Mouse (Mus musculus) MEL (cell line): ENCODE results near the gene Rps6ka4. TPM values are rescaled to one million over a fixed set of nuclear protein-coding genes. Genes with fewer than 3 reads are reported as not detected.

Source experiments
- DNase-seq: peaks from one replicate; pipeline ENCODE4 v3.0.0; 2011; ENCODE audit warnings: low read depth, low spot score
- H3K27ac ChIP-seq: 2 replicates; pipeline ENCODE4 v1.5.1; 2012; ENCODE audit warnings: low read depth, mild to moderate bottlenecking, control low read depth, low read length, moderate library complexity; ENCODE audit not compliant: control insufficient read depth
- H3K27me3 ChIP-seq, 2 experiments: fragments of 150-350 bp in 1 of 2; sonication (generic) in 1 of 2; 2 replicates each; pipeline ENCODE4 v1.6.1; 2012; ENCODE audit warnings: low read length in 2 of 2, mild to moderate bottlenecking in 2 of 2, improper control_type of control experiment in 1 of 2, moderate library complexity in 1 of 2; ENCODE audit not compliant: insufficient read depth in 2 of 2, control insufficient read depth in 1 of 2
- H3K36me3 ChIP-seq, 2 experiments: 2 replicates each; pipeline ENCODE4 v1.6.1; 2012 to 2014; ENCODE audit warnings: low read length in 2 of 2, improper control_type of control experiment in 1 of 2, inconsistent platforms in 1 of 2, mild to moderate bottlenecking in 1 of 2; ENCODE audit not compliant: insufficient read depth in 2 of 2, control insufficient read depth in 1 of 2
- H3K4me1 ChIP-seq, 2 experiments: fragments of 150-350 bp in 1 of 2; sonication (generic) in 1 of 2; 2 replicates each; pipeline ENCODE4 v1.6.1; 2012; ENCODE audit warnings: low read length in 2 of 2, improper control_type of control experiment in 1 of 2, mild to moderate bottlenecking in 1 of 2; ENCODE audit not compliant: insufficient read depth in 2 of 2, control insufficient read depth in 1 of 2
- H3K4me3 ChIP-seq, 2 experiments: fragments of 150-350 bp in 1 of 2; sonication (generic) in 1 of 2; 2 replicates each; pipeline ENCODE4 v1.5.1; 2012; ENCODE audit warnings: low read depth in 2 of 2, low read length in 2 of 2, mild to moderate bottlenecking in 2 of 2, moderate library complexity in 2 of 2, control low read depth in 1 of 2, improper control_type of control experiment in 1 of 2; ENCODE audit not compliant: control insufficient read depth in 1 of 2, insufficient read depth in 1 of 2
- H3K79me2 ChIP-seq: 2 replicates; pipeline ENCODE4 v1.6.1; 2012; ENCODE audit warnings: mild to moderate bottlenecking, low read length, moderate library complexity; ENCODE audit not compliant: control insufficient read depth, poor library complexity, insufficient read depth
- H3K9ac ChIP-seq: 2 replicates; pipeline ENCODE4 v1.6.1; 2012; ENCODE audit warnings: low read depth, mild to moderate bottlenecking, control low read depth, low read length, moderate library complexity; ENCODE audit not compliant: control insufficient read depth, poor library complexity, severe bottlenecking
- H3K9me3 ChIP-seq: fragments of 150-350 bp; sonication (generic); replicated peaks from 2 replicates; pipeline ENCODE4 v1.6.1; 2012; ENCODE audit warnings: mild to moderate bottlenecking, low read length, improper control_type of control experiment, moderate library complexity; ENCODE audit not compliant: insufficient read depth
- BHLHE40 ChIP-seq: IDR thresholded peaks from 2 replicates; pipeline ENCODE4 v1.6.1; 2012; ENCODE audit warnings: low read depth, mild to moderate bottlenecking, inconsistent platforms, low read length, improper control_type of control experiment, borderline replicate concordance
- CHD1 ChIP-seq: IDR thresholded peaks from 2 replicates; pipeline ENCODE4 v1.6.1; 2012; ENCODE audit warnings: low read depth, mild to moderate bottlenecking, inconsistent platforms, low read length, improper control_type of control experiment
- CHD2 ChIP-seq: IDR thresholded peaks from 2 replicates; pipeline ENCODE4 v1.6.1; 2011; ENCODE audit warnings: low read length, improper control_type of control experiment
- CTCF ChIP-seq, 3 experiments: IDR thresholded peaks in 2 of 3; conservative IDR thresholded peaks in 1 of 3; 2 replicates each; pipeline ENCODE4 v1.5.1; 2011 to 2012; ENCODE audit warnings: low read length in 3 of 3, low read depth in 2 of 3, mild to moderate bottlenecking in 2 of 3, improper control_type of control experiment in 1 of 3, inconsistent platforms in 1 of 3, mixed read lengths in 1 of 3, moderate library complexity in 1 of 3; ENCODE audit not compliant: control insufficient read depth in 1 of 3, insufficient read depth in 1 of 3, poor library complexity in 1 of 3, severe bottlenecking in 1 of 3
- E2F4 ChIP-seq: IDR thresholded peaks from 2 replicates; pipeline ENCODE4 v1.6.1; 2011; ENCODE audit warnings: low read depth, low read length, improper control_type of control experiment, borderline replicate concordance
- ELF1 ChIP-seq: IDR thresholded peaks from 2 replicates; pipeline ENCODE4 v1.6.1; 2014; ENCODE audit warnings: low read depth, mild to moderate bottlenecking, inconsistent platforms, low read length, improper control_type of control experiment, moderate library complexity
- EP300 ChIP-seq, 2 experiments: IDR thresholded peaks; 2 replicates each; pipeline ENCODE4 v1.6.1; 2011; ENCODE audit warnings: improper control_type of control experiment in 2 of 2, low read length in 2 of 2, low read depth in 1 of 2, mild to moderate bottlenecking in 1 of 2
- ETS1 ChIP-seq: IDR thresholded peaks from 2 replicates; pipeline ENCODE4 v1.6.1; 2012; ENCODE audit warnings: low read depth, mild to moderate bottlenecking, inconsistent platforms, low read length, improper control_type of control experiment, moderate library complexity
- GABPA ChIP-seq: IDR thresholded peaks from 2 replicates; pipeline ENCODE4 v1.6.1; 2012; ENCODE audit warnings: low read depth, mild to moderate bottlenecking, inconsistent platforms, low read length, improper control_type of control experiment, moderate library complexity
- GATA1 ChIP-seq: IDR thresholded peaks from 2 replicates; pipeline ENCODE4 v1.6.1; 2011; ENCODE audit warnings: low read depth, low read length, improper control_type of control experiment
- HCFC1 ChIP-seq: IDR thresholded peaks from 2 replicates; pipeline ENCODE4 v1.6.1; 2012; ENCODE audit warnings: low read depth, mild to moderate bottlenecking, inconsistent platforms, low read length, improper control_type of control experiment, moderate library complexity
- JUND ChIP-seq: IDR thresholded peaks from 2 replicates; pipeline ENCODE4 v1.6.1; 2011; ENCODE audit warnings: low read depth, mild to moderate bottlenecking, improper control_type of control experiment, low read length
- KAT2A ChIP-seq: conservative IDR thresholded peaks from 2 replicates; pipeline ENCODE4 v1.6.1; 2012; ENCODE audit warnings: low read depth, low read length, improper control_type of control experiment, inconsistent platforms
- MAFK ChIP-seq: IDR thresholded peaks from 2 replicates; pipeline ENCODE4 v1.6.1; 2011; ENCODE audit warnings: low read depth, mild to moderate bottlenecking, low read length, improper control_type of control experiment, borderline replicate concordance
- MAX ChIP-seq: IDR thresholded peaks from 2 replicates; pipeline ENCODE4 v1.6.1; 2011; ENCODE audit warnings: low read length, improper control_type of control experiment
- MAZ ChIP-seq: IDR thresholded peaks from 2 replicates; pipeline ENCODE4 v1.6.1; 2012; ENCODE audit warnings: low read depth, mild to moderate bottlenecking, inconsistent platforms, low read length, improper control_type of control experiment
- MEF2A ChIP-seq: IDR thresholded peaks from 2 replicates; pipeline ENCODE4 v1.6.1; 2014; ENCODE audit warnings: low read depth, mild to moderate bottlenecking, inconsistent platforms, low read length, improper control_type of control experiment; ENCODE audit not compliant: poor library complexity, insufficient replicate concordance, severe bottlenecking; ENCODE audit errors: extremely low read depth
- MYB ChIP-seq: IDR thresholded peaks from 2 replicates; pipeline ENCODE4 v1.6.1; 2011; ENCODE audit warnings: mild to moderate bottlenecking, low read depth, low read length, improper control_type of control experiment
- MYC ChIP-seq: IDR thresholded peaks from 2 replicates; pipeline ENCODE4 v1.6.1; 2011; ENCODE audit warnings: low read depth, mild to moderate bottlenecking, low read length, improper control_type of control experiment, moderate library complexity
- NELFE ChIP-seq: IDR thresholded peaks from 2 replicates; pipeline ENCODE4 v1.6.1; 2011; ENCODE audit warnings: low read depth, low read length, improper control_type of control experiment
- NRF1 ChIP-seq: IDR thresholded peaks from 2 replicates; pipeline ENCODE4 v1.6.1; 2014; ENCODE audit warnings: low read depth, mild to moderate bottlenecking, inconsistent platforms, low read length, improper control_type of control experiment, moderate library complexity; ENCODE audit not compliant: poor library complexity, insufficient read depth, severe bottlenecking
- POLR2A ChIP-seq, 2 experiments: IDR thresholded peaks; 2 replicates each; pipeline ENCODE4 v1.6.1; 2011 to 2012; ENCODE audit warnings: low read length in 2 of 2, mild to moderate bottlenecking in 2 of 2, control low read depth in 1 of 2, improper control_type of control experiment in 1 of 2, low read depth in 1 of 2, moderate library complexity in 1 of 2; ENCODE audit not compliant: control insufficient read depth in 1 of 2, insufficient read depth in 1 of 2, poor library complexity in 1 of 2
- POLR2AphosphoS2 ChIP-seq: IDR thresholded peaks from 2 replicates; pipeline ENCODE4 v1.6.1; 2011; ENCODE audit warnings: low read length, improper control_type of control experiment
- POLR2AphosphoS5 ChIP-seq: IDR thresholded peaks from 2 replicates; pipeline ENCODE4 v1.6.1; 2012; ENCODE audit warnings: low read depth, borderline replicate concordance, mild to moderate bottlenecking, inconsistent platforms, low read length, moderate library complexity, mixed read lengths
- RAD21 ChIP-seq: IDR thresholded peaks from 2 replicates; pipeline ENCODE4 v1.6.1; 2011; ENCODE audit warnings: mild to moderate bottlenecking, low read depth, low read length, improper control_type of control experiment
- SIN3A ChIP-seq: IDR thresholded peaks from 2 replicates; pipeline ENCODE4 v1.6.1; 2012; ENCODE audit warnings: low read length, improper control_type of control experiment, inconsistent platforms
- SMC3 ChIP-seq: IDR thresholded peaks from 2 replicates; pipeline ENCODE4 v1.6.1; 2011; ENCODE audit warnings: low read depth, low read length, improper control_type of control experiment
- TAL1 ChIP-seq: IDR thresholded peaks from 2 replicates; pipeline ENCODE4 v1.6.1; 2012; ENCODE audit warnings: mild to moderate bottlenecking, inconsistent platforms, low read length, moderate library complexity, mixed read lengths
- TBP ChIP-seq: IDR thresholded peaks from 2 replicates; pipeline ENCODE4 v1.8.0; 2011; ENCODE audit warnings: low read depth, low read length, improper control_type of control experiment
- TCF12 ChIP-seq: IDR thresholded peaks from 2 replicates; pipeline ENCODE4 v1.6.1; 2014; ENCODE audit warnings: low read depth, mild to moderate bottlenecking, inconsistent platforms, low read length, improper control_type of control experiment, moderate library complexity
- UBTF ChIP-seq: IDR thresholded peaks from 2 replicates; pipeline ENCODE4 v1.6.1; 2012; ENCODE audit warnings: low read depth, mild to moderate bottlenecking, inconsistent platforms, low read length, improper control_type of control experiment, moderate library complexity, borderline replicate concordance; ENCODE audit not compliant: insufficient read depth
- USF1 ChIP-seq: IDR thresholded peaks from 2 replicates; pipeline ENCODE4 v1.6.1; 2014; ENCODE audit warnings: low read depth, mild to moderate bottlenecking, inconsistent platforms, low read length, improper control_type of control experiment, moderate library complexity
- USF2 ChIP-seq, 2 experiments: IDR thresholded peaks; 2 replicates each; pipeline ENCODE4 v1.6.1; 2011 to 2012; ENCODE audit warnings: improper control_type of control experiment in 2 of 2, low read length in 2 of 2, borderline replicate concordance in 1 of 2, inconsistent platforms in 1 of 2, low read depth in 1 of 2, mild to moderate bottlenecking in 1 of 2; ENCODE audit not compliant: insufficient read depth in 1 of 2
- ZKSCAN1 ChIP-seq: IDR thresholded peaks from 2 replicates; pipeline ENCODE4 v1.6.1; 2012; ENCODE audit warnings: low read depth, mild to moderate bottlenecking, inconsistent platforms, low read length, improper control_type of control experiment, moderate library complexity
- ZMIZ1 ChIP-seq: IDR thresholded peaks from 2 replicates; pipeline ENCODE4 v1.6.1; 2012; ENCODE audit warnings: low read depth, mild to moderate bottlenecking, inconsistent platforms, low read length, improper control_type of control experiment, moderate library complexity
- ZNF384 ChIP-seq: IDR thresholded peaks from 2 replicates; pipeline ENCODE4 v1.6.1; 2012; ENCODE audit warnings: low read depth, mild to moderate bottlenecking, inconsistent platforms, low read length, improper control_type of control experiment
- polyA plus RNA-seq, 2 experiments: library from polyadenylated mRNA; stranded (reverse) in 1 of 2; unstranded in 1 of 2; fragments of >175 nt in 1 of 2; fragments of >200 nt in 1 of 2; gene quantifications; 2 replicates each; pipeline versions ENCODE4 v1.2.1 to v1.2.4; 2012; ENCODE audit warnings: low replicate concordance in 2 of 2, low read depth in 1 of 2; ENCODE audit not compliant: insufficient read length in 2 of 2, insufficient read depth in 1 of 2, missing spikeins in 1 of 2
- total RNA-seq: library from RNA; depleted of rRNA; stranded (reverse); fragments of 300-350 nt; gene quantifications from 2 replicates; pipeline ENCODE4 v1.2.3, GENCODE M21; 2012

Rps6ka4 gene
- total and polyA plus RNA-seq, 3 experiments = 4.7 to 7.3 TPM; not detected in 1

DNA sequence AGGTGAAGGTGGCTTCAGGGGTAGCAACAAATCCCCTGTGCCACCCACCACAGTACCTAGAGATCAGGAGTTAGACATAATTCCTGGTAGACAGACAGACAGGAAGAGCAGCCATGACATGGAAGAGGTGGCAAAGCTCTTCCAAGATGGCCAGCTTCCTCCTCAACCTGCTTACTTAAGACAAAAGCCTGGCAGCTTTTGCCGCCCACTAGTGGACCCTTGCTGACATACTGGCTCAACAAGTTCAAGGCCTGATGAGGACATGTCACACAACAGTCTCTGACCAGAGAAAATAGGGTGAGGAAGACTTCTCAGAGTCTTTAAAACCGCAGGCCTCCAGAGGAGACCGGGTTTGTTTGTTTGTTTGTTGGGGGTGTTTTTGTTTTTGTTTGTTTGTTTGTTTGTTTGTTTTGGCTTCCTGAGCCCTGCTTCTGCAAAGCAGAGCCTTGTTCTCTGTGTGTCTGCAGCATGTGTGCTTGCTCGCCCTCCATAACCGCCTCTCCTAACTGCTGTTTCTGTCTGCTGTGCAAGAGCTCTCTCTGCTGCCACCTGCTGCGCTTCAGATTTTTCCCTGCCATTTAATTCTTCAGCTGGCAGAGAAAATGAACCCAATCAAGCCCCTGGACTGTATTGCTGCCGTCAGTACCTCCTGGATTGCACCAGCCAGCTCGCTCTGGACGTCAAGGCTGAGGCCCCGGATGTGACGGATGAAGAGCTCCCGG, 16.0 kb upstream of the Rps6ka4 start:
- peak; percentile 53 for DNase-seq
- peaks cover 7 to 8% of the 10 kb centered on the region in 2 experiments; a peak in 3 of 4 replicates for H3K4me1 ChIP-seq
- H3K9ac ChIP-seq = no peak overlapping the region
- no peak overlapping the region for H3K27ac ChIP-seq
- no peaks in the 10 kb centered on the region for H3K27me3 ChIP-seq
- H3K36me3 ChIP-seq = peaks cover 4 to 11% of the 10 kb centered on the region in 2 experiments; a peak in 3 of 4 replicates
- H3K79me2 ChIP-seq = peaks cover 9% of the 10 kb centered on the region
- H3K9me3 ChIP-seq = no peaks in the 10 kb centered on the region
- no peak overlapping the region for H3K4me3 ChIP-seq
- TF ChIP-seq HCFC1 (no peak), CHD2 (no peak), CHD1 (no peak), GABPA (no peak), TCF12 (no peak), TBP (no peak), UBTF (no peak), KAT2A (no peak), RAD21 (peak; percentile 21), ETS1 (no peak), ZKSCAN1 (no peak), BHLHE40 (no peak), MAFK (no peak), ELF1 (no peak), MYB (no peak), POLR2AphosphoS2 (no peak), SMC3 (peak; percentile 49; the same call in 1 of the 2 replicates), MAX (no peak), POLR2AphosphoS5 (no peak), POLR2A (IDR thresholded peaks at IDR 0.05; ENCODE audit: control insufficient read depth in 1 of 2, insufficient read depth in 1 of 2, low read depth in 1 of 2, low read length in 2 of 2, poor library complexity in 1 of 2) (no peak), SIN3A (peak; percentile 31; the same call in 1 of the 2 replicates), MYC (no peak), JUND (no peak), NELFE (0 out of 2 replicates have a peak, but pooled peaks have one; percentile 20), ZNF384 (no peak), ZMIZ1 (no peak), USF1 (no peak), USF2 (IDR thresholded peaks at IDR 0.05; ENCODE audit: borderline replicate concordance in 1 of 2, insufficient read depth in 1 of 2, low read depth in 1 of 2, low read length in 2 of 2) (no peak), TAL1 (no peak), GATA1 (no peak), MEF2A (no peak), E2F4 (no peak), CTCF (IDR thresholded peaks at IDR 0.05 in 2 of 3, conservative IDR thresholded peaks at IDR 0.05 in 1 of 3; ENCODE audit: control insufficient read depth in 1 of 3, insufficient read depth in 1 of 3, low read depth in 2 of 3, low read length in 3 of 3, poor library complexity in 1 of 3, severe bottlenecking in 1 of 3) (peak in 2 of 3 experiments; percentile 20 to 51; a peak in 3 of 6 replicates), MAZ (no peak), NRF1 (no peak), EP300 (IDR thresholded peaks at IDR 0.05; ENCODE audit: low read depth in 1 of 2, low read length in 2 of 2) (no peak)
